Mouse (Mus musculus): ENCODE measurements around the gene Usp1. TPM values are rescaled to one million over a fixed set of nuclear protein-coding genes. Genes with fewer than 3 reads are reported as not detected.

Gene Usp1
- polyA plus RNA-seq, 1 experiment from 2014 or later: 71.1 TPM

Other genes starting within 250 kb of the Usp1 start
- 0.20 TPM in 1 of 2 replicates, not detected in the other for gene L1td1, start 197.1 kb upstream of the Usp1 start, polyA plus RNA-seq (2016; fragmentation: Nextera tagmentation; extraction: Ambion mirVana)
- gene Kank4, start 106.3 kb upstream of the Usp1 start, polyA plus RNA-seq (2016; fragmentation: Nextera tagmentation; extraction: Ambion mirVana): 0.90 and 1.1 TPM in 2 replicates
- not detected in 2 replicates for gene I0C0044D17Rik, start 100.0 kb upstream of the Usp1 start, polyA plus RNA-seq (2016; fragmentation: Nextera tagmentation; extraction: Ambion mirVana)
- gene Angptl3, start 107.1 kb downstream of the Usp1 start, polyA plus RNA-seq (2016; fragmentation: Nextera tagmentation; extraction: Ambion mirVana): 0.94 and 1.0 TPM in 2 replicates
- gene Dock7, start 197.1 kb downstream of the Usp1 start, polyA plus RNA-seq (2016; fragmentation: Nextera tagmentation; extraction: Ambion mirVana): 74.6 TPM in 2 replicates

All from hindbrain, embryonic 10.5 days (tissue).